Mouse (Mus musculus): ENCODE measurements around the gene Plxdc1.

Gene Plxdc1

GRCm38 (mm10) chr11:97985727-97986677, at the start of gene Plxdc1:
TSS of gene Plxdc1 (minus strand) at chr11:97986444.
- no peak for DNase-seq

GRCm38 (mm10) chr11:98035977-98036377, 49.7 kb upstream of the Plxdc1 start:
- DNase-seq: no peak

- no peak for DNase-seq
Measured at GRCm38 (mm10) chr11:98034840-98035239, 48.6 kb upstream of the Plxdc1 start.

GRCm38 (mm10) chr11:98034061-98034460, 47.8 kb upstream of the Plxdc1 start:
- DNase-seq: no peak

- DNase-seq: peak; percentile 53
Measured at GRCm38 (mm10) chr11:98031443-98031770, 45.2 kb upstream of the Plxdc1 start.

GRCm38 (mm10) chr11:98030701-98031442, 44.6 kb upstream of the Plxdc1 start:
- no peak for DNase-seq

GRCm38 (mm10) chr11:98027785-98028184, 41.5 kb upstream of the Plxdc1 start:
- no peak for DNase-seq

- DNase-seq: no peak
Measured at GRCm38 (mm10) chr11:98027297-98027688, 41.0 kb upstream of the Plxdc1 start.

GRCm38 (mm10) chr11:98026570-98027296, 40.5 kb upstream of the Plxdc1 start, which contains the start of gene Rpl19:
TSS of gene Rpl19 (plus strand) at chr11:98026710.
- DNase-seq: peak; percentile 91

GRCm38 (mm10) chr11:98026248-98026569, 40.0 kb upstream of the Plxdc1 start:
- DNase-seq: no peak

GRCm38 (mm10) chr11:98024516-98024915, 38.3 kb upstream of the Plxdc1 start:
- DNase-seq: no peak

- DNase-seq: no peak
Measured at GRCm38 (mm10) chr11:98022555-98023371, 36.5 kb upstream of the Plxdc1 start, which contains the start of gene Cacnb1. TSS of gene Cacnb1 (minus strand) at chr11:98023034.

- DNase-seq: no peak
Measured at GRCm38 (mm10) chr11:98022253-98022554, 36.0 kb upstream of the Plxdc1 start.

- DNase-seq: no peak
Measured at GRCm38 (mm10) chr11:98021565-98022252, 35.5 kb upstream of the Plxdc1 start.

- no peak for DNase-seq
Measured at GRCm38 (mm10) chr11:98021118-98021517, 34.9 kb upstream of the Plxdc1 start.

GRCm38 (mm10) chr11:98020710-98021109, 34.5 kb upstream of the Plxdc1 start:
- DNase-seq: no peak

GRCm38 (mm10) chr11:98019883-98020610, 33.8 kb upstream of the Plxdc1 start:
- no peak for DNase-seq

GRCm38 (mm10) chr11:98018858-98019641, 32.8 kb upstream of the Plxdc1 start:
- peak; percentile 89 for DNase-seq

- no peak for DNase-seq
Measured at GRCm38 (mm10) chr11:98018222-98018621, 32.0 kb upstream of the Plxdc1 start.

- DNase-seq: no peak
Measured at GRCm38 (mm10) chr11:98016824-98017223, 30.6 kb upstream of the Plxdc1 start.
